Mouse (Mus musculus) heart, postnatal 10 days (tissue): ENCODE results near the gene Invs. TPM values are rescaled to one million over a fixed set of nuclear protein-coding genes. Genes with fewer than 3 reads are reported as not detected.

Experiments
- DNase-seq, 2 experiments: peaks; one replicate each; pipeline ENCODE4 v3.0.0; 2021
- intact Hi-C: fragments of 180-260 bp; cut with DNase I; formaldehyde crosslinking; loops from one replicate; pipeline ENCODE4 v1.15.1; 2025
- total RNA-seq, 2 experiments: library from RNA; stranded (reverse); gene quantifications; 2 replicates each; pipeline ENCODE4 v1.2.3; 2021

The Invs gene
- total RNA-seq, 2 experiments from 2014 or later: 3.7 to 5.2 TPM

DNA sequence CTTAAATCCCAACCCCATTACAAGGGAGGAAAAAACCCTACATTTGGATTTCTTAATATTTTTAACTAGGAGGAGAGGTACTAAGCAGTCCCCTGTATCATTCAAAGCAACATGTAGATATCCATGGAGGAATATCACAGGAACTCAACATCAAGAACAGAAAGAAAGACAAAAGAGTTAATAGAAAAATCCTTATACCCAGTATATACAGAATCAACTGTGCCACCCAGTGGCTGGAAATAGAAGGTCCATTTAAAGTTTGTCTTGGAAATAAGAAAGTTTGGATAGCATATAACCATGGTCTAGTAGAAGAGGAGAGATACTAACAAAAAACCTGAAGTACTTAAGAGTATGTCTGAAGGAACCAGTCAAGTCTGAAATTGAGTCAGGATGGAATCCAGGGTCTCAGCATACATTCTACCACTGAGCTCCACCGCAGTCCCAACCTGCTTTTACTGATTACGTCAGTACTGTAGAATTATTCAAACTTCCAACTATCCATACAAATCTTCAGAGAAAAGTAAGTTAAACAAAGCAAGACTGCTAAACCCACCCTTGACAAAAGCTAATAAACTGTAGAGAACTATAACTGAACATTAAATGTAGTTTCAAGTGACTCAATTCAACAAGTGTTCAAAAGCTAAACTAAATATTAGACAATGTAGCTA is 174.7 kb downstream of the Invs start:
- peak; percentile 12 to 34 for DNase-seq

DNA sequence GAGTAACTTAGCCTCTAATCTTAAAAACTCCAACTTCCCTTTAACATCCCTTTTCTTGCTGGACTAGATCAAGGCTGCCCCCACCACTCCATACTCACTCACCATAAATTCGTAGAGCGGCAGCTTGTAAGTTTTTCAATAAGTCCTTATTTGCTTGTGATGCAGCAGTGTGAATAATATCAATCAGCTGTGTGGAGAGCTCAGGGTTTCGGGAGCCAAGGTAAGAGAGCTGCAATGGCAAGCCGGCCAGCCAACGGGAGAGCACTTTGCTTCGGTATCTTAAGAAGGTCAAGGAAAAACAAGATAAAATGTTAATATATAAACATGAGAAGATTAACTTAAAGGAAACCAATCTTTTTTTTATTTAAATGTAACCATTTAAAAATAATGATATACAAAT is 178.9 kb downstream of the Invs start:
- no peak for DNase-seq
- intact Hi-C loops: no loop called here

More for the DNA sequence above, 174.7 kb downstream of the Invs start:
- intact Hi-C loops: loop anchor here (5.0 kb wide), 1 partner anchor 1037 kb away; no protein-coding TSS in a partner anchor

DNA sequence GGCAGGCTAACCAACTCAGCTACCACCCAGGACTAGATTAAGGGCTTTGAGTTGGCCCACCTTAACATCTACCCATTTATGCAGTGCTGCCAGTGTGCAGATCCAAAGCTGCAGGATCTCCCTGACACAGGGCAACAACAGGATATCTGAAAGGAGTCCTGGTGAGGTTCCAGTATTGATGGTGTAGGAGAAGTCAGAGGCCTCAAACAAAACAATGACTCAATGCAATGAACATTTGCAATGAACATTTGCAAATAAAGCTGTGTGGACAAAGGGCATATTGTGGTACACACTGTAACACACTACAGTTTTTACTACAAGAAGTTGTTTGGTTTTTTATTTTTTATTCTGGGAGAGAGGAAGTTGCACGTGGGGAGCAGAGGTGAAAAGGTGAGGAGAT is 181.5 kb downstream of the Invs start:
- intact Hi-C loops: no loop called here
- DNase-seq: no peak

DNA sequence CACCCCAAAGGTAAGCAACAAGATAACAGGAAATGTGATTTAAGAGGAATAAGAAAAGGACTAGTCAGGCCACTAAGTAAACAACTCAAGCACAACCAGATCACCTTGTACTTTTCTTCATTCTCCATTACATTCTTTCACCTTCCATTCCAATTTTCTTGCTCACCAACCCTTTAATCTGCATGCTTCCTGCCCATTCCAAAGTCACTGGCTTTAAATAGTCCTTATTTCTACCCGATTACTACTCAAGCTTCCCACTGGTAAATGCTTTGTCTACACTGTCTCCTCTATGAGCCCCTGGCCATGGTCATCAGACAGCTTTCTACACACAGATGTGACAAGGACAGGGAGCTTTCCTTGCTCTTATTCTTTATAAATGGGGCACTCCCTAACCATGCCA is 191.4 kb downstream of the Invs start:
- no peak for DNase-seq
- intact Hi-C loops: loop anchor here (5.0 kb wide), 1 partner anchor 191 kb away; the partner anchor contains the start of gene Cavin4

DNA sequence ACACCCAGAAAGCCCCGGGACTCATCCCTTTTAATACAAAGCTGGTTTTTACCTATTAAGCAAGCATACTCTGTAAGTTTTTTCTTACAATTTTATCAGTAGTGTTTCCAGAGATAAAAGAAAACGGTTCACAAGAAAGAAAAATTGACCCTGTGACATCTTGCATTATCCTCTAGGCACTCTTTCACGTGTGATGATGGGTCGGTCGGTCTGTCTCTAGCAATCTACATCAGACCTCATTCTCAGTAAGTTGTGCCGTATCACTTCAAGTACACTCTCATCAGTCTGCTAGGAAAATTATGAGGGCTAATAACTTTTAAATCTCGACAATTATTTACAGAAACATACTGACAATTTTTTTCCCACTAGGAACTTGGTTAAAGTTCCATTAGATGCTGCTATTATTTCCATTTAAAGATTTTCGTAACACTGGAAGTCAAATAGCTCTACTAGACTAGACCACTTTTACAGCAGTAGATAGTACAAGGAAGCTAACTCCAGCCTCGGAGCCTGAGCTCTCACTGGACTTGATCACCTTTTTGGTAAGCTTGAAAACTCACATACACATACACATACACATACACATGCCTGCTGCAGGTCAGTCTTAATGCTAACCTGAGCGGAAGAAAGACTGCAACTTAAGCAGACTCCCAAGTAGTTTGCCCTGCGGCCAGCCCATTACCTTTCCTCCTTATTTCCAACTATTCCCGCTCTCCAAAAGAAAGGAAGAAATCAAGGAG is 192.7 kb downstream of the Invs start:
- no peak for DNase-seq
- intact Hi-C loops: loop anchor here (2.0 to 5.0 kb wide), 2 partner anchors 69 to 190 kb away; partner anchors contain the start of gene Cavin4

DNA sequence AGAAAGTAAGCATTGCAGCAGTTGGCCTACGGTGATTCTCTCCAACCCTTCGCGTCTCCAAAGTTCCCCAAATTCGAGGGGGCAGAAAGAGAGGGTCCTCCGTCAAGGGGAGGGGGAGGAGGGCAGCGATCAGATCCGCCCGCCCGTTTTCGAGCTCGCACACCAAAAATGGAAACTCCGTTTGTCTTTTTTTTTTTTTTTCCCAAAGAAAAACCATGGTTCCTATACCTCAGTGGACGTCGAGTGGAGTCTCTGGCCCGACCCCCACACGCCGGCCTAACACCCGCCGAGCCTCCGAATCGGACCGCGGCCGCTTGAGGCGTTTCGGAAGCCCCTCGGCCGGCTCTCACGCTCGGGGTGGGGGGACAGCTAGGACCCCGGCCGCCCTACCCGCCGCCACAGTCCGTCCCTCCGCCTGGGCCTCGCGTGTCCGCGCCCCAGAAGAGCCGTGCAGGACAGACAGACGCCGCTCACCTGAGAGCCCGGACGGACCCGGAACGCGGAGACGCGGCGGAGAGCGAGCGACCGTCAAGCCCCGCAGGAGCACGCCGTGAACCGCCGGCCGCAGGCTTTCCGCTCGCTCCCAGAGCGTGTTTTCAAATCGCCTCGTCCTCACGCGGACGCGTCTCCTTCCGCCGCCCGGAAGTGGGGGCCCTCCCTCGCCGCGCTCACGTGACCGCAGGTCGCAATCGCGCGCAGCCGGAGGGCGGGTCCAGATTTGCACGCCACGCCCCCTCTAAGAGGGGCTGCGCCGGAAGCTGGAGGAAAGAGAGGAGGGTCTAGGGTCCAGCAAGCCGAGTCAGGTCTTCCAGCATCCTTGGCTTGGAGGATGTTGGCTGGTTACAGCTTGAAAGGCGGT is 193.5 kb downstream of the Invs start, which contains the start of gene Tex10:
Gene Tex10, minus strand, starts transcription at position 668 of the 859 bp plus-strand sequence.
- DNase-seq: peak; percentile 92 to 93
- intact Hi-C loops: loop anchor here (2.0 to 5.0 kb wide), 2 partner anchors 68 to 189 kb away; partner anchors contain the start of gene Cavin4

DNA sequence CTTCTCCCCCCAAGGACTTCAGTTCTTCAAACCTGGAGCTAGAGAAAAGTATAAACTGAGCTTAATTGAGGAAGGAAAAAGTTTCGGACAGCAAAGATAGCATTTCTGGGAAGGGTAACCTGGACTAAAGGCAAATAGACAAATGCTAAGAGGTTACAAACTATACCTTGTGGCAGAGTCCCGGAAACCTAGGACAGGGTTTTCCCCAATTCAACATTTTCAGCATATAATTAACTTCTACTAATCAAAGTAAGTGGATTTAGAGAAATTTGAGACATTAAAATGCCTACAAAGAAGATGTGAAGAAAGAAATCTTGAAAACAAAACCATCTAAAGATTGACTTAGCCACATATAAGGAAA is 194.1 kb downstream of the Invs start:
- no peak for DNase-seq
- intact Hi-C loops: loop anchor here (2.0 to 5.0 kb wide), 2 partner anchors 67 to 189 kb away; partner anchors contain the start of gene Cavin4

DNA sequence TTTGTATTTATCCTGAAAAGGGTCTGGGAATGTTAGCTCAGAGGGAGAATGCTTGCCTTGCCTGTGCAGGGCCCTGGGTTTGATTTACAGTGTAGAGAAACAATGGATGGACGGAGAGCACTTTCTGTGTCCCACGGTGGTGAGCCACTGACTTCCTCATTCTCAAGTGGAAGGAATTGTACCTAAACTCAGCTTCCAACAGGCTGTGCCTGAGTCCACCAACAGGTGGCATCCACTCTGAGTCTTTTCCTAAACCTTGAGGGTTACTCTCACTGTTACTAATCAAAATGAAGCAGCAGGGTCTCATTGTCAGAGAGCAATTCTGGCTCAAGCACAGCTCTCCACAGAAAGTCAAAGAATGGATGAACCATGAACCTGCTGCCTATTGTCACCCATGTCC is 201.7 kb downstream of the Invs start:
- intact Hi-C loops: no loop called here
- DNase-seq: peak; percentile 32 to 53

Other genes starting within 250 kb of the Invs start
- 10 to 100 TPM in 1 of 2 experiments, 1 to 10 TPM in 1; 4.5 to 12.4 TPM for gene Nr4a3, start 234.6 kb upstream of the Invs start, total RNA-seq
- gene Stx17, start 154.8 kb upstream of the Invs start, total RNA-seq: 10 to 100 TPM; 27.1 to 27.4 TPM
- 10 to 100 TPM; 30.3 to 35.1 TPM for gene Erp44, start 202 bp upstream of the Invs start, total RNA-seq
- gene Tex10, start 193.7 kb downstream of the Invs start, total RNA-seq: 10 to 100 TPM; 12.1 to 12.3 TPM